ENCODE assay signal across 8 mouse cellular contexts in genomic region chr12:54191608-54192304, GRCm38 (mm10). TPM values are rescaled to one million over a fixed set of nuclear protein-coding genes. Genes with fewer than 3 reads are reported as not detected.
DNase-seq lines count a peak whose midpoint lies in the region; ATAC-seq lines count a peak whose summit lies in the region.

No protein-coding gene starts in this region.

- peaks cover 63% of the 10 kb centered on the region for H3K4me1 ChIP-seq in hindbrain, embryonic 10.5 days (replicated peaks)
- peaks cover 64% of the 10 kb centered on the region for H3K4me1 ChIP-seq in lung, embryonic 15.5 days

- no peaks in the 10 kb centered on the region for H3K9me3 ChIP-seq in hindbrain, embryonic 10.5 days
- H3K9me3 ChIP-seq in lung, embryonic 15.5 days = no peaks in the 10 kb centered on the region

- H3K36me3 ChIP-seq in hindbrain, embryonic 10.5 days = no peaks in the 10 kb centered on the region
- H3K36me3 ChIP-seq in lung, embryonic 15.5 days = no peaks in the 10 kb centered on the region

- H3K4me3 ChIP-seq in hindbrain, embryonic 10.5 days = peak overlapping the region; percentile 44
- peak overlapping the region; percentile 15 for H3K4me3 ChIP-seq in lung, embryonic 15.5 days

- WGBS in hindbrain, embryonic 10.5 days = 5% methylated on average over 19 of the region's 19 CpGs
- 3% methylated on average over 19 of the region's 19 CpGs for WGBS in lung, embryonic 15.5 days

- peak; percentile 93 for DNase-seq in MN1 (ENCODE audit: low spot score)
- DNase-seq in cerebellum, adult 9-10 months = peak; percentile 9
- peak; percentile 38 to 85 for DNase-seq in frontal cortex, adult 2 months (ENCODE audit: extremely low spot score in 1 of 2, low spot score in 1 of 2)
- peak; percentile 90 for DNase-seq in hindbrain, embryonic 10.5 days (ENCODE audit: low spot score)
- peak; percentile 79 for DNase-seq in layer of hippocampus, adult 9-11 months
- DNase-seq in ovary, adult 18-20 months (ENCODE audit: low spot score) = peak; percentile 71
- DNase-seq in thymus, postnatal 36 days = peak; percentile 67 to 81

- H3K27ac ChIP-seq in hindbrain, embryonic 10.5 days = peak overlapping the region; percentile 85
- peak overlapping the region; percentile 96 for H3K27ac ChIP-seq in lung, embryonic 15.5 days

- ATAC-seq in lung, embryonic 15.5 days (ENCODE audit: borderline replicate concordance, extremely low read depth, low FRiP score, low TSS enrichment) = peak; percentile 98

- H3K9ac ChIP-seq in lung, embryonic 15.5 days = peak overlapping the region; percentile 13; the same call in 1 of the 2 replicates

- peak overlapping the region; percentile 49 for H3K4me2 ChIP-seq in lung, embryonic 15.5 days

- peaks cover 4% of the 10 kb centered on the region; the same call in 1 of the 2 replicates for H3K27me3 ChIP-seq in hindbrain, embryonic 10.5 days (ENCODE audit: insufficient read depth, poor library complexity, severe bottlenecking)
- no peaks in the 10 kb centered on the region for H3K27me3 ChIP-seq in lung, embryonic 15.5 days

RNA-seq across cellular contexts. Expression of gene Egln3, which starts 11.9 kb away (rescaled TPM):
- polyA plus RNA-seq in frontal cortex, adult 2 months (2012; rRNA removed) = 14.7 and 15.8 TPM in 2 replicates
- polyA plus RNA-seq in hindbrain, embryonic 10.5 days (2016; fragmentation: Nextera tagmentation; extraction: Ambion mirVana) = 4.6 and 5.9 TPM in 2 replicates
- 21.1 and 21.5 TPM in 2 replicates for polyA plus RNA-seq in lung, embryonic 15.5 days (2015; fragmentation: Nextera tagmentation; extraction: Ambion mirVana)

Comparison
In these comparisons a context has a peak if more than half of its experiments do, and no peak if none do; other contexts are left out.
1. Peak in every context shown above with its lines: DNase-seq, ATAC-seq, H3K4me3 ChIP-seq and H3K27ac ChIP-seq.
2. DNase-seq: peak in every context shown above with its lines; median percentile 93 in MN1; 90 in hindbrain, embryonic 10.5 days; 79 in layer of hippocampus, adult 9-11 months; 74 in thymus, postnatal 36 days; 71 in ovary, adult 18-20 months; 62 in frontal cortex, adult 2 months; 9 in cerebellum, adult 9-10 months.